Mouse (Mus musculus): ENCODE data around the gene Rin3.

Gene Rin3

GRCm38 (mm10) chr12:102384819-102385218 is 102.0 kb downstream of the Rin3 start:
- no peak for DNase-seq

- peak; percentile 75 for DNase-seq
Observed at GRCm38 (mm10) chr12:102387219-102387917, 104.5 kb downstream of the Rin3 start.

DNA sequence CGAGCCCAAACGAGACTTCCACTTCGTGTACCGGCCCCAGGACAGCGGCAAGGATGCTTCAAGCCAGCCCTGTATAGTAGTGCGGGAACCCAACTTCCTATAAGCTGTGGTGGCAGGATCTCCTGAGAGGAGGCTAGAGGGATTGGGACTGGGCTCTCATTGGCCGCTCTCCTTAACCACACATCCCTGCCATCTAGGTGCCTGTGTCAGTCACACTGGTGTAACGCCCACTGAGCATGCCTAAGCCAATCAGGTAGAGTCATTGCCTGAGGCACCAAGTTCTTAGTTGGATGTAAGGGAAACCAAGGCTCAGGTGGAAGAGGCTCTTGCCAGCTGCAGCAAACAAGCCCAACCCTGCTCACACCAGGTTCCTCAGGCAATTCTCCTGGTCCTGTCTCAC is 107.2 kb downstream of the Rin3 start:
- no peak for DNase-seq

DNA sequence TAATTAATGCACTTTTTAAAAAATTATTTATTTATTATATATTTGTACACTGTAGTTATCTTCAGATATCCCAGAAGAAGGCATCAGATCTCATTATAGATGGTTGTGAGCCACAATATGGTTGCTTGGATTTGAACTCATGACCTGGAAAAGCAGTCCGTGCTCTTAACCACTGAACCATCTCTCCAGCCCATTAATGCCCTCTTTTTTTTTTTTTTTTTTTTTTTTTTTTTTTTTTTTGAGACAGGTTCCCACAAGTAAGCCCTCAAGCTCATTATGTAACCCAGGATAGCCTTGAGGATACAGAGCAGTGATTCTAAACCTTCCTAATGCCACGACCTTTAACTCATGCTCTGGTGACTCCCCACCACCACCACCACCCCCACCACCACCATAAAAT is 108.3 kb downstream of the Rin3 start:
- no peak for DNase-seq

- DNase-seq = no peak
Observed at GRCm38 (mm10) chr12:102391982-102392381, 109.1 kb downstream of the Rin3 start.

- no peak for DNase-seq
Observed at GRCm38 (mm10) chr12:102394496-102394895, 111.6 kb downstream of the Rin3 start.

- no peak for DNase-seq
Observed at GRCm38 (mm10) chr12:102395537-102395936, 112.7 kb downstream of the Rin3 start.

- DNase-seq = no peak
Observed at GRCm38 (mm10) chr12:102395998-102396991, 113.4 kb downstream of the Rin3 start.

DNA sequence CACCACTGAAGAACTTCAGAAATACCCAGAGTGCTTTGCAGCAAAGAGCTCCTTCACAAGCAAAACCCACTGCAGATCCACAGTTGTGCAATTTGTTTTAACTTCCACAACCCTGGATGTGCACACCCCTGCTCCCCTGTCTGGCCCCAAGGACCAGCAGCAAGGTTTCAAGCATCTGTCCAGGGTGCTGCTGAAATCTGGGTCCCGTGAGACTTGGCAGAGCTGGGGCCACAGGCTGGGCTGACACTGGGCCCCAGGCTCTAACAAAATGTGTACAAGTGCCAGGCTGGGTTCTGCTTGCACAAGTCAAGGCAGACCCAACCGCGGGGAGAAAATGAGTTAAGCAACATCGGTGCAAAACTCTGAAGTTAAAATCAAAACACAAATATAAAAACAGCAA is 115.7 kb downstream of the Rin3 start:
- no peak for DNase-seq

DNA sequence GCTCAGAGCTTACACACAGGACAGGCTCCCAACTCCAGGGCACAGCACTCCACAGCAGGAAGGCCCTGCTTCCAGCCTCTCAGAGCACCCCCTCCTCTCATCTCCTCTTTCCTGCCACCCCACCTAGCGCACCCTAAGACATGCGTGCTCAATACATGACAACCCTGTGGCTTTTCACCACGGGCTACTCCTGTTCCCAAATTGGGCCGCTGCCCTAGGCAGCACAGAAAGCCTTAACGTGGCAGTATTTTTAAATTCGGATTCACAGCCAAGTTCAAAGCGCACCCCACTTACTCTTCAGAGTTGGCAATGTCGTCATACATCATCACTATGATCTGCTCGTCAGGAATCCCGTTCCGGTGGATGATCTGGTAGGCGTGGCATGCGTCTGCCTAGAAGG is 130.3 kb downstream of the Rin3 start:
- DNase-seq = no peak

DNA sequence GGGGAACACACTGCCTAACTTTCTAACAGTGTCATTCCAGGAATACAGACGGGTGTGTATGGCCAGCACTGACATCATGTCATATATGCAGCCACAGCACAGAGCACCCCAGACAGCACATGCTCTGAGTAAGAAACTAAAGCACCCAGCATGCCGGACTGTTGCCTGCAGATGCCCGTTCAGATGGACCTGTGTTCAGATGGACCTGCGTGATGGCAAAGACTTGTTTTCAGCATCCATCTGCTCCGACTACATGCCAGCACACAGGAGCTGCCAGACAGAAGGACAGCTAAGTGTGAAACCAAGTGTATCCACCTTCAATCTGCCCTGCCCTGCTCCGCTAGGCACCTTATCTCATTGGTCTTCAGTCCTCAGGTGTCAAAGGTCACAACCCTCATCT is 131.8 kb downstream of the Rin3 start:
- no peak for DNase-seq

DNA sequence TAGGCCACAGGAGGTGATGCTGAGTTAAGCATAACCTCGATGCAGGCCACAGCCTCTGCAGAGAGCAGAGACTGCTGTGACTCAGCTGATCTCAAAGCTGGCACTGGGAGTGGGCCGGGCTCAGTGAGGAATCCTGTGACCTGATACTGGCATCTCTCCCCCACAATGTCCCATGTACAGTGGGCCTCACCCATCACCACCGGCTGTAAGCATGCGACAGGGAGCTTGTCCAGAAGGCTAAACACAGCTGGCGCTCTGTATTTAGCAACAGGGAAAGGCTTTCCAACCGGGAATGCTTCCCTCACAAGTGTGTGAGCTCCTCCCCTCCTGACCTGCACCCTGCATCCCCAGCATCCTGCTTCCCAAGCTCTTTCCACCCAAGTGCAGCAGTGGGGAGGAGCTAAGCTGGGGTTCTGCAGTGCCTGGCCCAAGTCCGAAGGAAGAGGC is 133.6 kb downstream of the Rin3 start:
- no peak for DNase-seq

GRCm38 (mm10) chr12:102416955-102417510 is 134.2 kb downstream of the Rin3 start:
- no peak for DNase-seq

- DNase-seq = no peak
Observed at GRCm38 (mm10) chr12:102417701-102418100, 134.9 kb downstream of the Rin3 start.

- peak; percentile 69 for DNase-seq
Observed at GRCm38 (mm10) chr12:102419544-102419943, 136.7 kb downstream of the Rin3 start.

DNA sequence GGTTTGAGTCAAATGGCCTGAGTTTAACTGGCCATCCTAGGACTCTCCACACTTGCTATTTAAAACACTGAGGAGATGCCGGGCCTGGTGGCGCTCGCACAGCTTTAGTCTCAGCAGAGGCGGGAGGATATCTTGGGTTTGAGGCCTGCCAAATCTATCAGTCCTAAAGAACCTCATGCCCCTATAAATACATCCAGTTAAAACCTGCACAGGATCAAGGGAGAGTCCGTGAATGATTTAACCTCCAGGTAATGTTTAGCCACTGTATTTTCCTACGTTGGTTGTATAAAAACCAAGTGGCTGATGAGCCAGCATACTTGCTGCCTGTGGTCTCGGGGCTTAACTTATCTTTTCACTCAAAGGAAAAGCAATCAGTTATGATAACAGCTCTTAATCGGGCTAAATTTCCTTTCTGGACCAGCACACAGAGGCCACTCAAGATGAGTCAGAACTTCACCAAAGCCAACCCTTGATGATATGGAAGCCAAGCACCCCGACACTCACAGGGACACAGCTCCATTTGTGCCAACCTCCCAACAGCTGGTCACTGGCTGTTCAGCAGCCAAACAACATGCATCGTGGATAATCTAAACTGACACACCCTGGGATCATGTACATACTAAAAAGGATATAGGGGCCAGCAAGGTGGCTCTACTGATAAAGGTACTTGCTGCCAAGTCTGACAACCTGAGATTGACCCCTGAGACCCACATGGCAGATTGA is 137.5 kb downstream of the Rin3 start:
- DNase-seq = no peak

DNA sequence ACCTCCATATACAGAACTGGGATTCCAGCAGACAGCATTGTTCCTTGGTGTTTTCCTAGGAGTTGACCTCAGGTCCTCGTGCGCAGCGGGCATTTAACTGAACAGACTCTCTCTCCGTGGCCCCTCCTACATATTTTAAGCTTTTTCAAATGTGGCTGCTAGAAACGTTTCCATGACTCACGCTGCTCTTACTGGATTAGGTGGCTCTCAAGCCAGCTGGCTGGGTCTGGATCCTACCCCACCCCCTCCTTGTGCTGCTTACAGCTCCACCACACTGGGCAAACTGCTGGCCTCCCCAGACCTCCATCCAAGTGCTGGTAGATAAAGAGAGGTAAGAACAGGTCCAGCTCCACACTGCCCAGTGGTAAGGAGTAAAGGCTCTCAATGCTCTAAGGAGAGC is 139.2 kb downstream of the Rin3 start:
- no peak for DNase-seq

DNA sequence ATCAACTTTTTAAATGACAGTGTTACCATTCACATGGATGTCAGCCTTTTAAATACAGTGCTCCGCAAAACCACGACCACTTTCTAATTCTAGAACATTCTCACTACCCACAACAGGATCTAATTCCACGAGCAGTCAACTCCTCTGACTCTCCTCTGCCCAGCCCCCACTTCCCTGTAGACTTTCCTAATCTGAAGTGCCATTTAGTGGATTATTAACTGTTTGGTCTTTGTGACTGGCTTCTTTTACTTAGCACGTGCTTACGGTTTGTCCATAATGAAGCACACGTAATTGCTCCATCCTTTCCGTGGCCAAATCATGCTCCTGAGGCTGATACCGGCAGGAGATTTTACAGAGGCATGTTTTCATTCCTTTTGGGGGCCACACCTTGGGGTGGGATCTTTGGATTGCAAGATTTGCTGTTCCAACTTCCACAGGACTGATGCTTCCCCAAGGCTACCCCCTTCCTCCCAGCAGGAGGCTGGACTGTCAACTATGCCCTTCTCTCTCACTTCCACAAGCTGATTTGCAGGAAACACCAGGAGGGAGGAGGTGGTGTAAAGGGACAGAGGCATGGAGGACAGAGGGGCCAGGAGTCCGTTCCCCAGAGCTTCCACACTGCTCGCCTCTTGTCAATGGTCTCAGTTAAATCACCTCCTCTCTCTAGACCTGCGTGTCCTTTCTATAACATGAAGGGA is 139.9 kb downstream of the Rin3 start:
- DNase-seq = no peak

DNA sequence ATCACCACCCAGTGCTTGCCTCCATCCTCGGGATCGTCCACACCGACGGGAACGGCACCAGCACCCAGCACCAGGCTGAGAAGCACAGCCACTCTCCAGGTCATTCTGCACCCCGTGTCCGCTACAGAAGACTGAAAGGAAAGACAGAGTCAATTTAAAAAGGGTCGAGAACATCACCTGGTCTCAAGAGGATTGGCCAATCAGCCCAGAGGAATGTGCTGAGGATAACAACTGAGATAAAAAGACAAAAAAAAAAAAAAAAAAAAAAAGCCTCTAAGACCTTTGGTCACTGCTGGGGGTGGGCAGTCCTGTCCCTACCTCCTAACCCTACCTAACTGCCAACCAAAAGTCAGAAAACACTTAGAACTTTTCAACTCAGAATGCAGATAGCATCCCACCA is 140.8 kb downstream of the Rin3 start:
- DNase-seq = no peak

DNA sequence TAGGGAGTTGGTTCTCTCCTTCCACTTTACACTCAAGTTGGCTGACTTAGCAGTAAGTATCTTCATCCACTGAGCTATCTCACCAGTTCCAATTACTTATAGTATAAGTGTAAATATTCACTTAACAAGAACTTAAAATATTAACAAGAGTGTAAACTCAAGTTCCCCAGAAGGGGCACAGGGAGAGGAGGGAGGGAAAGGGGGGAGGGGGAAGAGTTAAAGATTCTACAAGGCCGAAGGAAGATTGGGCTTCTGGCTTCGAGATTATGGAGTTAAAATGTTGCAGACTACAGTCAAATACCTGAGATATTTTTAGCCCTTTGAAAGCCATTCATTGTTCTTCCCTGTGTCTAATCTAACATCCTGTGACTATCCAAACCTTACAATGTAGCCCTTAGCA is 141.6 kb downstream of the Rin3 start:
- no peak for DNase-seq

DNA sequence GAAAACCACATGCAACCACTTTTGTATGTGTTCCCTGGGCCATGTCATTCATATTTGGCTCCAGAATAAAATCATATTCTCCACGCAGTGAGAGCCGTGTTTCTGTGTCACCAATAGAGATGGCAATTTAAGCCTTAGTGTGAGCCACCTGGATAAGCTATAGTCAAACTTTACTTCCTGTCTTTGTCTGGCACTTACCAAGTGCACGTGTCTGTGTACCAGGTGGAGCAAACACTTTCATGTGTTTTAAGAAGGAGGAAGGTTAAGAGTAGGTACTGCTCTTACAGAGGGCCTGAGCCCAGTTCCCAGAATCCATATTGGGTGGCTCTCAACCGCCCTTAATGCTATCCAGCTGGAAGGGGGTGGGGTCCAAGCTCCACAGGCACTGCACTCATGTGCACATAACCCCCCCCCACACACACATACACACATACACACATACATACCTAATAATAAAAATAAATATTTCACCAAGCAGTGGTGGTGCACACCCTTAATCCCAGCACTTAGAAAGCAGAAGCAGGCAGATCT is 142.3 kb downstream of the Rin3 start:
- DNase-seq = no peak

- DNase-seq = no peak
Observed at GRCm38 (mm10) chr12:102426285-102426684, 143.4 kb downstream of the Rin3 start.
